Mouse (Mus musculus) lung, embryonic 15.5 days (tissue): ENCODE results near the gene Fads2. TPM values are rescaled to one million over a fixed set of nuclear protein-coding genes. Genes with fewer than 3 reads are reported as not detected.

Experiments used
- ATAC-seq: fragments of 200-750 bp; cut with Nextera tagmentation; 2 replicates; pipeline ENCODE4 v1.8.0; 2017; ENCODE audit warnings: moderate number of reproducible peaks, borderline replicate concordance; ENCODE audit not compliant: low FRiP score, low TSS enrichment; ENCODE audit errors: extremely low read depth
- H3K27ac ChIP-seq: fragments of 300-500 bp; sonication (generic); 2 replicates; pipeline ENCODE4 v1.5.1; 2015; ENCODE audit warnings: moderate library complexity, mild to moderate bottlenecking, inconsistent platforms
- H3K27me3 ChIP-seq: fragments of 300-500 bp; sonication (generic); 2 replicates; pipeline ENCODE4 v1.6.1; 2015; ENCODE audit warnings: inconsistent platforms
- H3K36me3 ChIP-seq: fragments of 300-500 bp; sonication (generic); 2 replicates; pipeline ENCODE4 v1.6.1; 2015; ENCODE audit warnings: inconsistent platforms
- H3K4me1 ChIP-seq: fragments of 300-500 bp; sonication (generic); 2 replicates; pipeline ENCODE4 v1.6.1; 2015; ENCODE audit warnings: inconsistent platforms
- H3K4me2 ChIP-seq: fragments of 300-500 bp; sonication (generic); 2 replicates; pipeline ENCODE4 v1.6.1; 2015; ENCODE audit warnings: inconsistent platforms, mild to moderate bottlenecking, moderate library complexity
- H3K4me3 ChIP-seq: fragments of 300-500 bp; sonication (generic); 2 replicates; pipeline ENCODE4 v1.5.1; 2015; ENCODE audit warnings: mild to moderate bottlenecking, inconsistent platforms
- H3K9ac ChIP-seq: fragments of 300-500 bp; sonication (generic); 2 replicates; pipeline ENCODE4 v1.6.1; 2015; ENCODE audit warnings: inconsistent platforms
- H3K9me3 ChIP-seq: fragments of 300-500 bp; sonication (generic); 2 replicates; pipeline ENCODE4 v1.6.1; 2016; ENCODE audit warnings: inconsistent platforms
- WGBS: fragments of 180-500 bp; shearing (Covaris S2); methylation state at CpG from one replicate; pipeline ENCODE4 v1.1.7; 2015; 5-methylcytosine and 5-hydroxymethylcytosine counted together
- polyA plus RNA-seq: library from polyadenylated mRNA; unstranded; fragments of >200 nt; fragmentation: Nextera tagmentation; extraction: Ambion mirVana; gene quantifications from 2 replicates; pipeline ENCODE4 v1.2.1, GENCODE M21; 2015

Gene Fads2
- polyA plus RNA-seq, 1 experiment from 2014 or later: 99.3 TPM

- Histone ChIP-seq H3K4me3 (peak overlapping the region; percentile 51), H3K27ac (peak overlapping the region; percentile 62), H3K36me3 (no peaks in the 10 kb centered on the region), H3K4me1 (peaks cover 52% of the 10 kb centered on the region), H3K27me3 (no peaks in the 10 kb centered on the region), H3K9ac (peak overlapping the region; percentile 49), H3K9me3 (no peaks in the 10 kb centered on the region), H3K4me2 (peak overlapping the region; percentile 75)
- ATAC-seq: peak; percentile 96
- 6% methylated on average over 44 of the region's 44 CpGs for WGBS
Measured at GRCm38 (mm10) chr19:10017637-10018526, 83.7 kb downstream of the Fads2 start.

GRCm38 (mm10) chr19:10016151-10016550 lies 85.4 kb downstream of the Fads2 start:
- 81% methylated on average over 4 of the region's 4 CpGs for WGBS
- Histone ChIP-seq H3K9me3 (no peaks in the 10 kb centered on the region), H3K4me2 (no peak overlapping the region), H3K4me3 (no peak overlapping the region), H3K4me1 (peaks cover 50% of the 10 kb centered on the region), H3K9ac (no peak overlapping the region), H3K27ac (no peak overlapping the region), H3K36me3 (no peaks in the 10 kb centered on the region), H3K27me3 (no peaks in the 10 kb centered on the region)
- no peak for ATAC-seq

GRCm38 (mm10) chr19:10015442-10015841 lies 86.1 kb downstream of the Fads2 start:
- H3K4me1 ChIP-seq: peaks cover 48% of the 10 kb centered on the region
- H3K27ac ChIP-seq: no peak overlapping the region
- no peaks in the 10 kb centered on the region for H3K36me3 ChIP-seq
- no peak overlapping the region for H3K9ac ChIP-seq
- no peaks in the 10 kb centered on the region for H3K9me3 ChIP-seq
- H3K4me3 ChIP-seq: no peak overlapping the region
- no peak for ATAC-seq
- WGBS: 61% methylated on average over 4 of the region's 4 CpGs
- no peaks in the 10 kb centered on the region for H3K27me3 ChIP-seq
- H3K4me2 ChIP-seq: no peak overlapping the region

GRCm38 (mm10) chr19:10014824-10015223 lies 86.7 kb downstream of the Fads2 start:
- ATAC-seq: no peak
- H3K27ac ChIP-seq: no peak overlapping the region

GRCm38 (mm10) chr19:10013913-10014312 lies 87.6 kb downstream of the Fads2 start:
- WGBS: 40% methylated on average over 5 of the region's 5 CpGs
- no peak for ATAC-seq
- Histone ChIP-seq H3K36me3 (no peaks in the 10 kb centered on the region), H3K4me3 (no peak overlapping the region), H3K4me1 (peaks cover 43% of the 10 kb centered on the region), H3K27me3 (no peaks in the 10 kb centered on the region), H3K4me2 (no peak overlapping the region), H3K9me3 (no peaks in the 10 kb centered on the region), H3K27ac (no peak overlapping the region), H3K9ac (no peak overlapping the region)

More at GRCm38 (mm10) chr19:10014824-10015223, 86.7 kb downstream of the Fads2 start:
- Histone ChIP-seq H3K27me3 (no peaks in the 10 kb centered on the region), H3K4me3 (no peak overlapping the region), H3K4me2 (no peak overlapping the region), H3K9ac (no peak overlapping the region), H3K36me3 (no peaks in the 10 kb centered on the region), H3K9me3 (no peaks in the 10 kb centered on the region), H3K4me1 (peaks cover 48% of the 10 kb centered on the region)
- WGBS: 61% methylated on average over 13 of the region's 13 CpGs

- peak overlapping the region; percentile 35; the same call in 1 of the 2 replicates for H3K9ac ChIP-seq
- H3K27me3 ChIP-seq: no peaks in the 10 kb centered on the region
- no peak overlapping the region for H3K4me3 ChIP-seq
- WGBS: 25% methylated on average over 3 of the region's 3 CpGs
- ATAC-seq: no peak
- no peaks in the 10 kb centered on the region for H3K36me3 ChIP-seq
- H3K4me1 ChIP-seq: peaks cover 37% of the 10 kb centered on the region
- H3K9me3 ChIP-seq: no peaks in the 10 kb centered on the region
- H3K4me2 ChIP-seq: no peak overlapping the region
- peak overlapping the region; percentile 89 for H3K27ac ChIP-seq
Measured at GRCm38 (mm10) chr19:10013348-10013747, 88.2 kb downstream of the Fads2 start.

- WGBS: 5% methylated on average over 6 of the region's 6 CpGs
- Histone ChIP-seq H3K9ac (peak overlapping the region; percentile 35; the same call in 1 of the 2 replicates), H3K4me1 (peaks cover 36% of the 10 kb centered on the region), H3K9me3 (no peaks in the 10 kb centered on the region), H3K4me2 (no peak overlapping the region), H3K4me3 (no peak overlapping the region), H3K27ac (peak overlapping the region; percentile 89), H3K36me3 (no peaks in the 10 kb centered on the region), H3K27me3 (no peaks in the 10 kb centered on the region)
- peak; percentile 64 for ATAC-seq
Measured at GRCm38 (mm10) chr19:10012827-10013278, 88.7 kb downstream of the Fads2 start.

Other genes starting within 250 kb of the Fads2 start
- 131 and 132 TPM in 2 replicates for gene Incenp, start 202.2 kb downstream of the Fads2 start, polyA plus RNA-seq
- 1,860 and 1,896 TPM in 2 replicates for gene Fth1, start 121.1 kb downstream of the Fads2 start, polyA plus RNA-seq
- 1.1 TPM in 2 replicates for gene Best1, start 100.1 kb downstream of the Fads2 start, polyA plus RNA-seq
- gene Rab3il1, start 100.1 kb downstream of the Fads2 start, polyA plus RNA-seq: 31.5 and 33.1 TPM in 2 replicates
- gene Fads3, start 60.2 kb downstream of the Fads2 start, polyA plus RNA-seq: 54.5 and 64.1 TPM in 2 replicates
- 101 and 106 TPM in 2 replicates for gene Fads1, start 81.1 kb upstream of the Fads2 start, polyA plus RNA-seq
- 440 and 459 TPM in 2 replicates for gene Tmem258, start 102.3 kb upstream of the Fads2 start, polyA plus RNA-seq
- gene Fen1, start 102.4 kb upstream of the Fads2 start, polyA plus RNA-seq: 119 and 120 TPM in 2 replicates
- 5.6 and 6.5 TPM in 2 replicates for gene Myrf, start 139.0 kb upstream of the Fads2 start, polyA plus RNA-seq
- 3.1 and 3.2 TPM in 2 replicates for gene Dagla, start 203.1 kb upstream of the Fads2 start, polyA plus RNA-seq